Mouse (Mus musculus): Measurements from ENCODE around the gene Meis1. TPM values are rescaled to one million over a fixed set of nuclear protein-coding genes. Genes with fewer than 3 reads are reported as not detected.

Meis1 gene
- total and polyA plus RNA-seq, 3 experiments, result 8.2 to 16.5 TPM; not detected in 1

DNA sequence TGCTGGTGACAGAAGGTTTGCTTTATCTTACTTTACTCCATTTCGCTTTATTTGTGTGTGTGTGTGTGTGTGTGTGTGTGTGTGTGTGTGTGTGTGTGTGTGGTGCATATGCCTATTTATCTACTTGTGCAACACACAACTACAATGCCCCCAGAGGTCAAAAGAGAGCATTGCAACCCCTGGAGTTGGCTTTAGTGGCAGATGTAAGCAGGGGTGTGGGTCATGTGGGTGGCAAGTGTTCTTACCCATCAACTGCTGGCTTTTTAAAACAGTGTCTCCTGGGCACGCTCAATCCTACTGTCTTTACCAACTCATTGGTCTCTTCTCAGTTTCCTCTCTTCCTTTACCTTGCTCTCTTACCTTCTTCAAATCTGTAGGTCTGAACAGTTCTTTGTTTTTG is 22.5 kb downstream of the Meis1 start:
- Histone ChIP-seq H3K9me3 (replicated peaks; ENCODE audit: insufficient read depth, low read length) (no peaks in the 10 kb centered on the region), H3K4me1 (ENCODE audit: control insufficient read depth in 1 of 2, insufficient read depth in 2 of 2, low read length in 2 of 2) (peaks cover 4 to 7% of the 10 kb centered on the region in 2 experiments; a peak in 2 of 4 replicates), H3K79me2 (ENCODE audit: control insufficient read depth, insufficient read depth, low read length, poor library complexity) (no peaks in the 10 kb centered on the region), H3K36me3 (ENCODE audit: control insufficient read depth in 1 of 2, insufficient read depth in 2 of 2, low read length in 2 of 2) (peaks cover 0 to 6% of the 10 kb centered on the region in 2 experiments; a peak in 2 of 4 replicates), H3K4me3 (ENCODE audit: control insufficient read depth in 1 of 2, insufficient read depth in 1 of 2, low read depth in 2 of 2, low read length in 2 of 2) (no peak overlapping the region), H3K27me3 (ENCODE audit: control insufficient read depth in 1 of 2, insufficient read depth in 2 of 2, low read length in 2 of 2) (no peaks in the 10 kb centered on the region), H3K27ac (ENCODE audit: control insufficient read depth, low read depth, low read length) (no peak overlapping the region), H3K9ac (ENCODE audit: control insufficient read depth, low read depth, low read length, poor library complexity, severe bottlenecking) (no peak overlapping the region)
- TF ChIP-seq ELF1 (IDR thresholded peaks at IDR 0.05; ENCODE audit: low read depth, low read length), result no peak
- TF ChIP-seq TBP (IDR thresholded peaks at IDR 0.05; ENCODE audit: low read depth, low read length), result no peak
- TF ChIP-seq CHD1 (IDR thresholded peaks at IDR 0.05; ENCODE audit: low read depth, low read length), result no peak
- no peak for TF ChIP-seq BHLHE40 (IDR thresholded peaks at IDR 0.05; ENCODE audit: borderline replicate concordance, low read depth, low read length)
- TF ChIP-seq RAD21 (IDR thresholded peaks at IDR 0.05; ENCODE audit: low read depth, low read length), result peak; percentile 23
- TF ChIP-seq RCOR1 (IDR thresholded peaks at IDR 0.05; ENCODE audit: low read depth, low read length), result no peak
- no peak for TF ChIP-seq ZKSCAN1 (IDR thresholded peaks at IDR 0.05; ENCODE audit: low read depth, low read length)
- TF ChIP-seq EP300 (IDR thresholded peaks at IDR 0.05; ENCODE audit: low read depth in 1 of 2, low read length in 2 of 2), result no peak
- TF ChIP-seq CTCF (IDR thresholded peaks at IDR 0.05 in 2 of 3, conservative IDR thresholded peaks at IDR 0.05 in 1 of 3; ENCODE audit: control insufficient read depth in 1 of 3, insufficient read depth in 1 of 3, low read depth in 2 of 3, low read length in 3 of 3, poor library complexity in 1 of 3, severe bottlenecking in 1 of 3), result peak; percentile 26 to 45 (median 38); a peak in 5 of 6 replicates
- DNase-seq (ENCODE audit: low read depth, low spot score), result peak; percentile 71

DNA sequence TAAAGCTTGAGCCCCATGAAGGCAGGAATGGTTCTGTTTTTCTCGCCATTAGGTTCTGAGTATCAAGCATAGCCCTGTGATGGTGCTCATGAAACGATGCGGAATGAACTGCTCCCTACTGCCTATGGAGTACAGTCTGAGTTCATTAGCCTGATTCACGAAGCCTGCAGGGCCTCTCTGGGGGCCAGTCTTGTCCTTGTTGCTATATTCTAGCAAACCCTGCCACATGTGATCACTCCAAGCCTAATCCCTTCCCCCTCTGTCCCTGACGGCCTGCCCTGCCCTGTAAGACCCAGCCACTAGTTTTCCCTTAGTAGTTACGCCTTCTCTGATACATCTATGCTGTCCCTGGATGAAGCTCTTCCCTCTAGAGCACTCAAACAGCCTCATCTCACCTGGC is 26.0 kb downstream of the Meis1 start:
- no peak overlapping the region for H3K9ac ChIP-seq (ENCODE audit: control insufficient read depth, low read depth, low read length, poor library complexity, severe bottlenecking)
- H3K27me3 ChIP-seq (ENCODE audit: control insufficient read depth in 1 of 2, insufficient read depth in 2 of 2, low read length in 2 of 2), result no peaks in the 10 kb centered on the region
- no peak for TF ChIP-seq CHD1 (IDR thresholded peaks at IDR 0.05; ENCODE audit: low read depth, low read length)
- no peak overlapping the region for H3K4me3 ChIP-seq (ENCODE audit: control insufficient read depth in 1 of 2, insufficient read depth in 1 of 2, low read depth in 2 of 2, low read length in 2 of 2)
- H3K9me3 ChIP-seq (replicated peaks; ENCODE audit: insufficient read depth, low read length), result no peaks in the 10 kb centered on the region
- H3K4me1 ChIP-seq (ENCODE audit: control insufficient read depth in 1 of 2, insufficient read depth in 2 of 2, low read length in 2 of 2), result no peaks in the 10 kb centered on the region
- H3K36me3 ChIP-seq (ENCODE audit: control insufficient read depth in 1 of 2, insufficient read depth in 2 of 2, low read length in 2 of 2), result no peaks in the 10 kb centered on the region; a peak in 1 of 4 replicates
- DNase-seq (ENCODE audit: low read depth, low spot score), result no peak
- H3K79me2 ChIP-seq (ENCODE audit: control insufficient read depth, insufficient read depth, low read length, poor library complexity), result no peaks in the 10 kb centered on the region
- no peak overlapping the region for H3K27ac ChIP-seq (ENCODE audit: control insufficient read depth, low read depth, low read length)

DNA sequence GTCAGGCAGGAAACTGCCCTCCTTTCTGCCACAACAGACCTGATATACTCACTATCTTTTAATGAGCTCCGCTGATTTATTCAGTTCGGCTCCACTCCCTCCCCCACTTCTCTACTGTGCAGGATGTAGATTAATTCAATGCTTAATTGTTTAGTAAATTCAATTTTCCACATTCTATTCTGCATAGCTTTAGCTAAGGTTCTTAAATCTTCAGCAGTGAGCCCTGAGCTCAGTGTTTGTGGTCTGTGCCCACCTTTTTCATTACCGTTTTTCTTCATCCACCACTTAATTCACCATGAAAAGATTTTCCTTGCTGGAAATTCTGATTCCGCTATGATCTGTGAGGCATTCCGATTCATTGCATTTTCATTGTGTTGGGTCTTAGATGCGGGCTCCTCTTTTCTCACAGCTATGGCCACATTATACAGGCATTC is 28.5 kb downstream of the Meis1 start:
- DNase-seq (ENCODE audit: low read depth, low spot score), result no peak
- Histone ChIP-seq H3K36me3 (ENCODE audit: control insufficient read depth in 1 of 2, insufficient read depth in 2 of 2, low read length in 2 of 2) (peaks cover 0 to 3% of the 10 kb centered on the region in 2 experiments; a peak in 1 of 4 replicates), H3K27ac (ENCODE audit: control insufficient read depth, low read depth, low read length) (no peak overlapping the region), H3K9ac (ENCODE audit: control insufficient read depth, low read depth, low read length, poor library complexity, severe bottlenecking) (no peak overlapping the region), H3K4me3 (ENCODE audit: control insufficient read depth in 1 of 2, insufficient read depth in 1 of 2, low read depth in 2 of 2, low read length in 2 of 2) (no peak overlapping the region), H3K9me3 (replicated peaks; ENCODE audit: insufficient read depth, low read length) (no peaks in the 10 kb centered on the region), H3K27me3 (ENCODE audit: control insufficient read depth in 1 of 2, insufficient read depth in 2 of 2, low read length in 2 of 2) (no peaks in the 10 kb centered on the region), H3K79me2 (ENCODE audit: control insufficient read depth, insufficient read depth, low read length, poor library complexity) (no peaks in the 10 kb centered on the region), H3K4me1 (ENCODE audit: control insufficient read depth in 1 of 2, insufficient read depth in 2 of 2, low read length in 2 of 2) (no peaks in the 10 kb centered on the region)
- TF ChIP-seq POLR2A (IDR thresholded peaks at IDR 0.05; ENCODE audit: control insufficient read depth in 1 of 2, insufficient read depth in 1 of 2, low read depth in 1 of 2, low read length in 2 of 2, poor library complexity in 1 of 2) (no peak), EP300 (IDR thresholded peaks at IDR 0.05; ENCODE audit: low read depth in 1 of 2, low read length in 2 of 2) (peak in 1 of 2 experiments; percentile 26; a peak in 1 of 4 replicates), MXI1 (IDR thresholded peaks at IDR 0.05; ENCODE audit: low read depth, low read length) (no peak), NRF1 (IDR thresholded peaks at IDR 0.05; ENCODE audit: insufficient read depth, low read depth, low read length, poor library complexity, severe bottlenecking) (no peak), RCOR1 (IDR thresholded peaks at IDR 0.05; ENCODE audit: low read depth, low read length) (peak; percentile 28; the same call in 1 of the 2 replicates)
